Mouse (Mus musculus) NIH3T3 (cell line): ENCODE data around the gene Fut9.

Experiments
- DNase-seq: peaks from one replicate; pipeline ENCODE4 v3.0.0-alpha.2; 2012; ENCODE audit warnings: low read depth

Fut9 gene

DNA sequence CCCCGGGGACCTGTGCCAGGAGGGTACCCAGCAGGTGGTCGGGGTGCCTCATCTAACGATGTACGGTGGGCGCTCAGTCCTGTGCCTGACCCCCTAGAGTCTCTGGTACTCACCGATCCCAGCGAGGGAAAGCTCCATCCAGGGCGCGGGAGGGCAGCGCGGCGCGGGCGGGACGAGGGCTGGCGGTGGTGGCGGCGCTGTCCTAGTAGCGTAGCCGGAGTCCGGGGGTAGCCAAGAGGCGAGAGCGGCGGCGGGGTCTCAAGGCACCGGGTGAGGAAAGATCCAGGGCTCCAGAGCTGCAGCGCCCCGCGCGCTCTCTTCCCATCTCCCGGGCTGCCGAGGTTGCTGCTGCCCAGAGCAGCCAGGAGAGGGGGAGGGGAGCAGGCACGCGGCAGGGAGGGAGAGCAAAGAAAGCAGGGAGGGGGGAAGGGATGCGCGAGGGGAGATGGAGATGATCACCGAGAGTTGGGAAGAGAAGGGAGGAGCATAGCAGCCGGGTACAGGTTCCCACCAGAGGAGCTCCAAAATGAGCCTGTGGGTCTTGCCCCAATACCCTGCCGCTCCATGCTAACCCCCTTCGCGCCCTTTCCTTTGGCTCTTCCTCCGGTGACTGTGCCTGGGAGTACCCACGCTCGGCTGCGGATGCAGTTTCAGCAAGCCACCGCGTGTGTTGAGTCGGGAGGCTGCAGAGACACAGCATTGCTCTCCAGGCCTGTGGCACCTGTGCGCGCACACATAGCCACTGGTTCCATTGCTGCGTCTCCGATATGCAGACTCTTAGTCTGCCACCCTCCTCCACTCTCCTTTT lies at the start of gene Fut9:
Fut9 (minus strand) TSS at position 769 of the 808 bp plus-strand sequence.
- DNase-seq = no peak

DNA sequence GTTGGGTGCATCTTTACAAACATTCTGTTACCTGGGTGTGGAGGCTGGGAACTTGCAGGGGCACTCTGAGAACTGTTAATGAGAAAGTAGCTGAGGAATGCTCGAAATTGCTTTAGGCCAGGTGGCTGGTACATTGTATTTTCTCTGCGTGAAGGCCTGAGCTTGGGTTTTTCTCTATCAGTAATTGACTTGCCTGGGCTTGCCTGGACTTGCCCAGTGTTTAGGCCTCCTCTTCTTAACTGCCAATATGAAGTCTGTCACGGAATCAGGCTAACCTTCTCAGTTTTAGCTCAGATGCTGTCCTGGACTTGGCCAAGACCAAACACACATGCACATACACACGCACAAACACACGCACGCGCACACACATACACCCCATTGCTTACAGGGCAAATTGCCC lies 15.7 kb upstream of the Fut9 start:
- no peak for DNase-seq

- no peak for DNase-seq
These were observed 13.3 kb upstream of the Fut9 start for GRCm38 (mm10) chr4:25813340-25813739.

DNA sequence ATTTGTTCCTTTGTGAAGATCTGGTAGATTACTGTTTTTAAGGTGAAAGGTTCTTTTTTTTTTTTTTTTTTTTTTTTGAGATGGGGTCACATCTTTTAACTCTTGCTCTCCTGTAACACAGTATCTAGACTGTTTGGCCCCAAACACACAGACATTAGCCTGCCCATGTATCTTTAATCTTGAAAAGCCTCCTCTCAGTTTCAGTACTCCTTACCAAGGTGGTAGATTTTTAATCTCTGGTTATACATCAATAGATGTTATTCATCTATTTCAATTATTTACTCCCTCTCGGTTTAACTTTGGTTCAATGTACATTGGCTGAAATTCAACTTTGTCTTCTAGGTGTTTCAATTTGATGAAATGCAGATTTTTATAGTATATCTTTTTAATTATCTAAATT lies 10.0 kb upstream of the Fut9 start:
- no peak for DNase-seq

DNA sequence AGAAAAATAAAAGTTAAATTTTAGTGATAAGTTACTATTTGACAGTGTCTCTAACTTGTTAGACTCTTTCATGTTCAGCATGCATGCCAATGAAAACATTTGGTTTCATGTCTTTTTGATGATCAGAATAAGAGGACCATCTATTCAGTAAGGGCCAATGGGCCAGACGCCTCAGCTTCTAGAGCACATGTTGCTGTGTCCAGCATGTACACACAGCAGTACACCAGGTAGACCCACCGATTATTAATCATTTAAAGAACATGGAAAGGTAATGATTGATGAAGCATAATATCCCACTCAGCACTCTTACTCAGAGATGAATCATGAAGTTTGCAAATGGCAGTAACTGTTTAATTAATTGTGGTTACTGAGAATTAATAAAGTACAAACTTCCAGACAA lies 1.7 kb upstream of the Fut9 start:
- DNase-seq = no peak

DNA sequence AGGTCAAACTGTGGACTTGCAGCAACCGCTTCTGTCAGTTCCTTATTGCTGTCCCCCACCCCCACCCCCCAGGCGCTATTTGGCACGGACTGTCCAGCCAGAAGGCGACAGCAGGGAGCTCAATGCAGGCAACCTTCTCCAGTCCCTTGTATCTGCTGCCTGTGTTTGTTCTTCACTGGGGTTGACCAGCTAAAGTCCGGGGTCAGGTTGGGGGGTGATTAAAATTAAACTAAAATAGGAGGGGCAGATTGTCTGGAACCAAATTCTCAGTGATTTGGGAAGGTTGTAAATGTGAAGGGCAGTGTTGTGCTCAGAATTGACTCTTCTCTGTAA lies 206 bp upstream of the Fut9 start:
- no peak for DNase-seq

DNA sequence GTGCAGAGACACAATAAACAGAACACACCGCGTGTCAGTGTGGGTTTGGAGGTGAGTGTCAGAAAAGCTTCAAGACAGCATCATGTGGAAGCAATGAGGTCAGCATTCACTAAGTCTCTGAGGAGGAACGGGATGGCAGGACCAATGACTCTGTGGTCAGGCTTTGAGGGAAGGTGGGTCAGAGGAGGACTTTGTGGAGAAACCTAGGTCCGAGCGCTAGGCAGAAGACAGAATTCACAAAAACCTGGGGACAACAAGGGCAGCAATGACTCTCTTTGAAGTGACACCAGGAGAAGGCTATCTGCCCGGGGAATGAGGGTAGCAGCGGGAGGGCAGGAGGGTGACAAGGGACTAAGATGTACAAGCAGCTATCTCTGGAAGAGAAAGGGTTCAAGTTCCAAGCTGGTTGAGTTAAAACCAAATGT lies 981 bp downstream of the Fut9 start:
- DNase-seq = no peak

- no peak for DNase-seq
These were observed 1.6 kb downstream of the Fut9 start for GRCm38 (mm10) chr4:25798412-25798811.

GRCm38 (mm10) chr4:25796149-25796548 lies 3.9 kb downstream of the Fut9 start:
- DNase-seq = no peak

DNA sequence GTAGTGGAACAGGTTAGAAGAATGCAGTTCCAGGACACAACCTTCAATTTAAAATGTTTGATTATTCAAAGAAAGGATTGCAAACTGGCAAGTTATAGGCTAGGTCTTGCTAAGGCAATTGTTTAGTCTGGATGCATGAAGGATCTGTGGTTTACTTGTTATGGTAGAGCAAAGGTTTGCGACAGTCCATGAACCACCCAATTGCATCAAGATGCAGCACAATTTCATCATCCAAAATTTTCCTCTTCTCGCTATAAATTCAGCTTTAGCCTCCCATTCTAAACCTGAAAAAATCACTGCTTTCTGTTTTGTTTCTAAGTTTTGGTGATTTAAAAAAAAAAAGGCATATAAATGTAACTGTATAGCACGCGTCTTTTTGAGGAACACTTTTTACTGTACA lies 14.8 kb downstream of the Fut9 start:
- DNase-seq = no peak

DNA sequence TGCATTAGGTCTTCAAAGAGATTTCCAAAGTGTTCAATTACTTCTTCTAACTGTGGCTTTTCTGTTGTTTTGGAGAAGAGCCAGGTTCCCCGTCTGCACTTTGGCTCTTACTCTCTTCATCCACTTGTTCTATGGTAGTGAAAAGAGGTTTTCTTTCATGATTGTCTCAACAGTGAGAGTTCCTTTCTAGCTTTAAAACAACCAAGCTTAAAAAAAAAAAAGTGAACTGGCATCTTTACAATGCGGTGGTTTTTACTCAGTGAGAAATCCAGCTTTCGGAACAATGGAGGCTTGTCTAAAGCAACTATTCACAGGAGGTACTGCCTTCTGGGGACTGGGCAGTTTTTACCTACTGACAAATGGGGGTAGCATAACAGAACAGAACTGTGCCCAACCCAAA lies 31.4 kb downstream of the Fut9 start:
- no peak for DNase-seq

- DNase-seq = no peak
These were observed 37.0 kb downstream of the Fut9 start for GRCm38 (mm10) chr4:25763091-25763490.

DNA sequence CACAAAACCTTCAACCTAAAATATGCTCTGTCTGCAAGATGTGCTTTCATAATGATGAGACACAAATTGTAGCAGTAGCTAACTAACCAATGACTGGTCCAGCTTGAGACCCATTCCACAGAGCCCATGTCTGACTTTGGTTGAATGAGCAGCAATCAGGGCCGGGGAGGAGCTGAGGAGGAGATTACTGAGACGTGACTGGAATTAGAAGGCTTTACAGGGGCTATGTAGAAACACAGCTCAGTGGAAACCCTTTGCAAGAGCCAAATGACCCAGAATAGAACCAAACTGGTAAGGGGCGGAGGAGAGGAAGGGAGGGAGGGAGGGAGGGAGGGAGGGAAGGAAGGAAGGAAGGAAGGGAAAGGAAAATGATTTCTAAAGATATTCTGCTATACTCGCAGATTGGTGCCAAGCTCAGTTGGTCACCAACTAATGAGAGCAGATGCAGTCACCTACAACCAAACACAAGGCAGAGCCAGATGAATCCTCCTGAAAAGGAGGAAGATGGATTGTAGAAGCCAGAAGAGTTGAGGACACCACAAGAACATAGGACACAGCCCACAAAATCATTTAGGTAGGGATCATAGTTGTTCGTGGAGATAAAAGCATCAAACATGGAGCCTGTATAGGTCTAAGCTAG lies 42.0 kb downstream of the Fut9 start:
- DNase-seq = no peak

DNA sequence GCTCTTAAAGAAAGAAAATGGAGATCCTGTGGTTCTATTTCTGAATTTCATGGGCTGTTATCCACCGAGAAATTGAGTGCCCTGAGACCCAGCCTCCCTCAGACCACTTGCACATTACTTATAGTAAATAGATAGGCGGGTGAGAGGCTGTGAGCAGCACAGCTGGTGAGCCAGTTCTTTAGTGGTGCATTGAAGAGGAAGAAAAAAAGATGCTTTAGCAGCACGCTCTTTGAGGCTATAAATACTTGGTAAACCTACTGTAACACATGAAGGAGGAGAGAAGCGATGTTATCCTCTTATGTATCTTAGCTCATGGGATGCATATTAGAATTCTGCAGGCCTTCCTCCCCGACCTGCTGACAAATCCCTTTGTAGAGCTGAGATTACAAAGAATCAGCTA lies 58.5 kb downstream of the Fut9 start:
- no peak for DNase-seq

- no peak for DNase-seq
These were observed 61.3 kb downstream of the Fut9 start for GRCm38 (mm10) chr4:25738782-25739181.

GRCm38 (mm10) chr4:25721576-25721975 lies 78.5 kb downstream of the Fut9 start:
- DNase-seq = no peak

DNA sequence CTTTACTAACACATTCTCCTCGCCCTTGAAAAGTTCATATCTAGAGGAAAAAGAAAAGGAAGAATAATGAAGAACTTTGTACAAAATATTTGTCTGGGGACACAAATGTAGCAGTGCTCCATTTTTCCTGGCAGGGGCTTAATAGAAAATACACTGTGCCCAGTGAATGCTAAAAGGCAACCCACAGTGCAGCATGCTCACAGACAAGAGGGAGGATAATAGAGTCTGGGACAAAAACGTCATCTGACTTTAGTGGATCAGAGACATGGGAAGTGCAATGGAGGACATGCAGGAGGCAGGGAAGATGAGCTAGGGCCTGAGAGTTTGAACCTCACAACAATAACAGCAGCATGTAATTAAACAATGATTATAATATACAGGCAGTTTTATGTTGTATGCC lies 86.1 kb downstream of the Fut9 start:
- DNase-seq = no peak

DNA sequence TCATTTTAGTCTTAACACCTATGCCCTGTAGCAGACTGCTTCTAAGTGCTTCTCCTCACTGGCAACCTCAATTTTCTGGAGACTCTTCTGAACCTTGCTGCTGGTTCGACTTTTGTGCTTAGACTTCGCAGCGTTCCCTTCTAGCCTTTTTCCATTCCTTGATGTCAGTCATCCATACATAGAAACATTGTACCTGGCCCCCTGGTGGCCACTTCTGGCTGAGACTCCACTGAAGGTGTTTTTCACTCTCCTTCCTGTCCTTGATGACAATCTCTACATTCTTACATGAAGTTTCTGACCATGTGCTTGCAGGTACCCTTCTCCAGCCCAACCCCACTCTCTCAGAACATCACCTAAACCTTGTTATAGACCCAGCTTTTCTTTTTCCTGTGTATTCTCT lies 115.1 kb downstream of the Fut9 start:
- DNase-seq = no peak

DNA sequence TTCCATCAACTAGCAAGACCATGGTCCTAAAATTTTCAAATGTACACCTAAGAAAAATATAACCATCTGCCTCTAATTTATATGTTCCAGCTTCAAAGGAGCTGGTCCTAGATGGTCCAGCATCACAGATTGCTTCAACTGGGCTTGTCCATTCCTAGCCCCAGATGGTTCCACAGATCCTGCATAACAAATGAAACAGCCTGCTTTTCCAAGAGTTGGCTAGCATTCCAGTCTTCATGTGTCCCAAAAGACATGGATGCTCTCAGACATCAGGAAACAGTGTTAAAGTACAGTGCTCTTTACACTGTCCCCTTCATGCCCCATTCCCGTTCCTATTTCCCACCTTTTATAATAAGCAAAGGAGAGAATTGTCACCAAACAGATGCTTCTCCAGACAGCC lies 135.8 kb downstream of the Fut9 start:
- DNase-seq = no peak

- no peak for DNase-seq
These were observed 138.8 kb downstream of the Fut9 start for GRCm38 (mm10) chr4:25661204-25661727.

DNA sequence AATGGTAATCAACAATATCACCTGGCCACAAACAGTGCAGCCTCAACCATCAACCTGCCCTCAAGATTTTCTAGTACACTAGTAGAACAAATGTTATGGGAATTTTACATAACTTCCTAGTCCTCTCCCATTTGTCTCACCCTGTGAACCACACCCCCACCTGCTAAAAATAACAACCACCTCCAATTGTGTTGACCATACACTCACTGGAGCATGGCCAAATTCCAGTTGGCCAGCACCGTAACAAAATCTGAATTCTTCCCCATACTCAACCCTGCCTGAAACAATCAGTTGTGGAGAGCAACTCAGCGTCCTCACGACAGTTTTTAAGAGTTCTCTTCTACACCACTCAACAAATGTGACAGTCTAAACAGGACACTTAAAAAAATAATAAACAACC lies 141.3 kb downstream of the Fut9 start:
- no peak for DNase-seq

DNA sequence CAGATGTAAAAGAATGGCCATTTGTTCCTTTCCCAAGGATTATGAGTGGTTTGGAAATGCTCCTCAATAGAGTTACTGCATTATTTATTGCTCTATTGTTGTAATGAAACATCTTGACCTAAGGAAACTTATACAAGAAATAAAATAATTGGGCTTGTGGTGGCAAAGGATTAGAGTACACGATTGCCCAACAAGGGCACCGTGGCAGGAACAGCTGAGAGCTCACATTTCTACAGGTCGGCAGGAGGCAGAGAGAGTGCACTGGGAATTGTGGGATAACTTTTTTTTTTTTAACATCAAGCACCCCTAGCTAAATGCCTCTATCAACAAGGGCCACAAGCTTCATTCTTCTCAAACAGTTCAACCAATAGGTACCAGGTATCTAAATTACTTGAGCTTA lies 148.1 kb downstream of the Fut9 start:
- DNase-seq = no peak

GRCm38 (mm10) chr4:25648107-25648506 lies 151.9 kb downstream of the Fut9 start:
- DNase-seq = no peak

DNA sequence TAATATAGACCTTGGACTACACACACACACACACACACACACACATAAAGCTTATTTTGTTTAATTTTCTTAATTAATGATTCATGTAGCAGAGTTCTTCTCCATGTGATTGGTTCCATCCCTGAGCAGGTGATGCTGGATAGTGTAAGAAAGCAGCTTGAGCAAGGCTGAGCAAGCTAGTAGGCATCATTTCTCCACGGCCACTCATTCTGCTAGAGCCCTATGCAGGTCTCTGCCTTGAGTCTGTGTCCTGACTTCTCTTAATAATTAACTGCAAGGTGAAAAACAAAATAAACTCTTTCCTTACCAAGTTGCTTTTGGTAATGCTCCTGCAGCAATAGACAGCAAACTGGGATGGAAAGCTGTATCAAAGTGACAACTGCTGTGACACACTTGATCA lies 152.5 kb downstream of the Fut9 start:
- no peak for DNase-seq
